Mouse (Mus musculus) thymus, adult 2 months (tissue): ENCODE measurements around the gene Nipa2.

Experiments
- CTCF ChIP-seq: fragments of 200-500 bp; IDR thresholded peaks from 2 replicates; pipeline ENCODE4 v1.5.1; 2012; ENCODE audit warnings: mild to moderate bottlenecking, control low read depth, low read length, moderate library complexity, borderline replicate concordance; ENCODE audit not compliant: control insufficient read depth, poor library complexity, insufficient read depth; ENCODE audit errors: extremely low read depth
- POLR2A ChIP-seq: fragments of 200-500 bp; IDR thresholded peaks from 2 replicates; pipeline ENCODE4 v1.6.1; 2012; ENCODE audit warnings: mild to moderate bottlenecking, low read length, control low read depth, moderate library complexity; ENCODE audit not compliant: control insufficient read depth, poor library complexity, insufficient read depth; ENCODE audit errors: extremely low read depth

DNA sequence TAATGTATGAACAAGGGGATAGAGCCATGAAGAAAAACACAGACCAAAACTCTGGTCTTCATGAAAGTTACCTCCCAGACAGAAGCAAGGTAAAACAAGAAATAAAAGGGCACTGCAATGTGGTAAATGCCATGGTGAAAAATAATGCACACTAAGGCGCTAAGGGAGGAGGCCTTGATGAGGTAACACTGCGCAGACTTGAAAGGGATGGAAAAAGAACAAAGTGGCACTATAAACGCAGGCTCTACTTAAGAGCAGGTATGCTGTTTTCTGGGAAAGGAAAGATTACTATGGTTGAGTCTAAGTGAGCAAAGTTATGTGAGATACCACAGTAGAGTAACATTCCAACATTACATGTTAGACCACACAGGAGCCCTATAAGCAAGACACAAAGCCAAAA, 2.5 kb downstream of the Nipa2 start:
- no peak for TF ChIP-seq POLR2A
- TF ChIP-seq CTCF = no peak
